Mouse (Mus musculus) forebrain, embryonic 16.5 days (tissue): ENCODE results near the gene Igfbp6. TPM values are rescaled to one million over a fixed set of nuclear protein-coding genes. Genes with fewer than 3 reads are reported as not detected.

Experiments used
- ATAC-seq: fragments of 200-750 bp; cut with Nextera tagmentation; 2 replicates; pipeline ENCODE4 v1.8.0; 2017; ENCODE audit warnings: mild to moderate bottlenecking, moderate library complexity
- H3K27ac ChIP-seq: fragments of 300-500 bp; sonication (generic); 2 replicates; pipeline ENCODE4 v1.5.1; 2014; ENCODE audit warnings: low read length, control low read depth
- H3K27me3 ChIP-seq: fragments of 300-500 bp; sonication (generic); replicated peaks from 2 replicates; pipeline ENCODE4 v1.6.1; 2014; ENCODE audit warnings: low read length; ENCODE audit not compliant: control insufficient read depth, insufficient read depth
- H3K36me3 ChIP-seq: fragments of 300-500 bp; sonication (generic); 2 replicates; pipeline ENCODE4 v1.6.1; 2014; ENCODE audit not compliant: control insufficient read depth, insufficient read depth
- H3K4me1 ChIP-seq: fragments of 300-500 bp; sonication (generic); replicated peaks from 2 replicates; pipeline ENCODE4 v1.6.1; 2014; ENCODE audit warnings: low read length; ENCODE audit not compliant: control insufficient read depth, insufficient read depth
- H3K4me2 ChIP-seq: fragments of 300-500 bp; sonication (generic); 2 replicates; pipeline ENCODE4 v1.6.1; 2014; ENCODE audit warnings: mild to moderate bottlenecking, low read length, control low read depth
- H3K4me3 ChIP-seq: fragments of 300-500 bp; sonication (generic); replicated peaks from 2 replicates; pipeline ENCODE4 v1.5.1; 2014; ENCODE audit warnings: mild to moderate bottlenecking, low read length, control low read depth
- H3K9ac ChIP-seq: fragments of 300-500 bp; sonication (generic); replicated peaks from 2 replicates; pipeline ENCODE4 v1.6.1; 2014; ENCODE audit warnings: low read depth, low read length, control low read depth
- H3K9me3 ChIP-seq: fragments of 300-500 bp; sonication (generic); 2 replicates; pipeline ENCODE4 v1.6.1; 2016; ENCODE audit warnings: low read length; ENCODE audit not compliant: control insufficient read depth
- WGBS: fragments of 180-500 bp; shearing (Covaris S2); extraction: QIAGEN DNeasy Blood & Tissue Kit; methylation state at CpG from one replicate; pipeline ENCODE4 v1.1.7; 2014; 5-methylcytosine and 5-hydroxymethylcytosine counted together
- polyA plus RNA-seq: library from polyadenylated mRNA; unstranded; fragments of >200 nt; fragmentation: Nextera tagmentation; extraction: Ambion mirVana; gene quantifications from 2 replicates; pipeline ENCODE4 v1.2.1, GENCODE M21; 2015

Igfbp6 gene
- polyA plus RNA-seq, result 2.2 and 2.4 TPM in 2 replicates

DNA sequence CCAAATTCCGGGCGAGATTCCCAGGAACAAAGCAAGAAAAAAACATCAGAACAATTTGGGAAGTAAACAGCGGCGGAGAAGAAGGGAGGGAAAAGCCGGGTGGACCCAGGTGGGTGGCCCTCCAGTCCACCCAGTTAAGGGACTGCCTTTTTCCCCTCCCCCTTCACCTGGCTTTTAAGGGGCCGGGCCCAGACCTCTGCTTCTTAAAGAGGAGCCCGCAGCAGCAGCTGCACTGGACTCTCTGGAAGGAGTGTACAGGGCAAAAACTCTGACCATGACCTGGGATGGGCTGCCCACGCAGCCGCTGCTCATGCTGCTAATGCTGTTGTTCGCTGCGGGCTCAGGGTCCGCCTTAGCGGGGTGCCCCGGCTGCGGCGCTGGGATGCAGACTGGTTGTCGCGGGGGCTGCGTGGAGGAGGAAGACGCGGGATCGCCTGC lies at the start of gene Igfbp6:
TSS of gene Igfbp6 (plus strand) at position 89 of the 438 bp plus-strand sequence.
- 6% methylated on average over 22 of the region's 22 CpGs for WGBS
- Histone ChIP-seq H3K9ac (no peak within 1 kb of the TSS; the same call in 1 of the 2 replicates), H3K27me3 (peaks cover 28% of the 10 kb centered on the region), H3K4me1 (no peaks in the 10 kb centered on the region), H3K9me3 (no peaks in the 10 kb centered on the region), H3K27ac (no peak within 1 kb of the TSS), H3K4me3 (no peak within 1 kb of the TSS), H3K36me3 (no peaks in the 10 kb centered on the region), H3K4me2 (no peak within 1 kb of the TSS)
- no peak for ATAC-seq

DNA sequence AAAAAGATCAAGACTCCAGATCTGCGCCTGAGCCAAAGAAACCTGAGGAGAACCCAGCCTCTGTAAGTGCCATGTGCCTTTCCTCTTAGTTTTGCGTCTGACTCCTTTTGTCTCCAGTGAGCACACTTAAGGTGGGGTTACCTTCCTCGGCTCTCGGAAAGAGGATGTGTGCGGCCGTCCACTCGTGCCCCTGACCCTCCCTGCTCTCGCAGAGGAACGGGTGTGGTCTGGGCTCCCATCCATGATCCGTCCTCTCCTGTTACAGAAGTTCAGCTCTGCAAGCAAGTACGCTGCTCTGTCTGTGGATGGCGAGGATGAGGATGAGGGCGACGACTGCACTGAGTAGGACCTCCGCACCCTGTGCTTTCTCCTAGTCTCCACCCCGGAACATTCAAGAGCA lies 49.2 kb upstream of the Igfbp6 start:
- Histone ChIP-seq H3K9ac (no peak overlapping the region), H3K27ac (no peak overlapping the region), H3K36me3 (peaks cover 40% of the 10 kb centered on the region), H3K9me3 (no peaks in the 10 kb centered on the region), H3K4me1 (0 out of 2 replicates have a peak, but pooled peaks cover 3% of the 10 kb centered on the region), H3K27me3 (no peaks in the 10 kb centered on the region), H3K4me2 (no peak overlapping the region), H3K4me3 (no peak overlapping the region)
- 91% methylated on average over 16 of the region's 16 CpGs for WGBS
- ATAC-seq, result no peak

DNA sequence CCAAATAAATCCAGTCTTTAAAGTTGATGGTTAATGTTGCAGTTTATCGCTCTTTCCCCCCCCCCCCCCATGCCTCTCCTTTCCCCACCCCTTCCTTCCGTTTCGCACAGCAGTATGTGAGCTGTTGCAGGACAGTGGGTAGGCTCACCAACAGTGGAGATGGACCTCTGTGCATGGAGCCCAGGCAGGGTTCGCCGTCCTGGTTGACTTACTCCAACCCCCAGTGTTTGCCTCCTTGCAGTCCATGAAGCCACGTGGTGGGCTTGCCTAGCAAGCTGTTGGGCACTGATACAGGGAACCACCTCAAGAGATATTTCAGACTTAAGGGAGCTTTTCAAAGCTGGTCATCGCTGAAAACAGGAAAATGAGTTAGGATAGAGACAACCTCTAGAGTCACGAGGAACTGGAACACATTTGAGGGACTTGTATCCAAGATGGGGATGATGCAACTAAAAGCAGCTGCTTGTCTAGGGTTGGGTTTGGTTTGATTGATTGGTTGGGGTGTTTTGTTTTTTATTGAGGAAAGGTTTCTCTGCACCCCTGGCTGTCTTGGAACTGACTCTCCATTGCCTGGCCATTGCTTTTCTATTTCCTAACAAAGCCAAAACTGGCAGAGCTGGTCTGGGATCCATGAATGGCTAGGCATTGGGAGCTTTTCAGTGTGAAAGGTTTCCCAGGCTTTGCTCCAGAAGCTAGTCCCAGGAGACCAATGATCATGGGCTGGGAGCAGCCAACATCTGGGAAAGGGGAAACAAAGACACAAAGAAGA lies 46.8 kb upstream of the Igfbp6 start:
- no peaks in the 10 kb centered on the region for H3K9me3 ChIP-seq
- H3K4me2 ChIP-seq, result no peak overlapping the region
- H3K4me3 ChIP-seq, result no peak overlapping the region
- H3K27ac ChIP-seq, result no peak overlapping the region
- peaks cover 22% of the 10 kb centered on the region for H3K36me3 ChIP-seq
- H3K9ac ChIP-seq, result no peak overlapping the region
- 86% methylated on average over 8 of the region's 8 CpGs for WGBS
- no peak for ATAC-seq
- peaks cover 12% of the 10 kb centered on the region for H3K4me1 ChIP-seq
- H3K27me3 ChIP-seq, result 0 out of 2 replicates have a peak, but pooled peaks cover 3% of the 10 kb centered on the region

DNA sequence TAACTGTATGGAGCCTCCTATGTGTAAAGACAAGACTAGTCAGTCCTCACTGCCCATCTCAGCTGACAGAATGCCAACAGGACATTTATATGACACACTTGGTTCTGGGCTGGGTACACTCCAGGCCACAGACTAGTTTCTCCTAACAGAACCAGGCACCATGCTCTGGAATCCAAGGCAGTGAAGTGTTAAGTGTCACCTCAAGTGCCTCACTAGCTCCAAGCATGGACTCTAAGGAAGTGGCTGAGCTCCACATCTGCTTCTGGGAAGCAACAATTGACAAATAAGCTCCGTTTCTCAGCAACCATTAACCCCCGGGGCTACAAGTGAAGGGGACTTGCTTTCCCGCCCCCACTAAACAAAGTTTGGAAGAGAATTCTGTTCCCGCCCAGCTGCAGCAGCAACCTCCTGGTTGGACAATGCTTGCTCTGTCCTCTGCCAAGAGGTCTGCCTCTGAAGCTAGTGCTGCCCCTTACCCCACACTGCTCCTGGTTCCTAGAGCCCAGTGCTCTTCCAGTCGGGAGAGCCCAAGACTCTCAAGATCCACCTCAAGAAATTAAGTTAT lies 46.1 kb upstream of the Igfbp6 start:
- peaks cover 18% of the 10 kb centered on the region for H3K36me3 ChIP-seq
- H3K4me2 ChIP-seq, result no peak overlapping the region
- no peaks in the 10 kb centered on the region for H3K9me3 ChIP-seq
- H3K27me3 ChIP-seq, result 0 out of 2 replicates have a peak, but pooled peaks cover 3% of the 10 kb centered on the region
- WGBS, result 20% methylated on average over 5 of the region's 5 CpGs
- no peak overlapping the region for H3K4me3 ChIP-seq
- no peak overlapping the region for H3K27ac ChIP-seq
- peaks cover 12% of the 10 kb centered on the region for H3K4me1 ChIP-seq
- ATAC-seq, result no peak
- H3K9ac ChIP-seq, result no peak overlapping the region

DNA sequence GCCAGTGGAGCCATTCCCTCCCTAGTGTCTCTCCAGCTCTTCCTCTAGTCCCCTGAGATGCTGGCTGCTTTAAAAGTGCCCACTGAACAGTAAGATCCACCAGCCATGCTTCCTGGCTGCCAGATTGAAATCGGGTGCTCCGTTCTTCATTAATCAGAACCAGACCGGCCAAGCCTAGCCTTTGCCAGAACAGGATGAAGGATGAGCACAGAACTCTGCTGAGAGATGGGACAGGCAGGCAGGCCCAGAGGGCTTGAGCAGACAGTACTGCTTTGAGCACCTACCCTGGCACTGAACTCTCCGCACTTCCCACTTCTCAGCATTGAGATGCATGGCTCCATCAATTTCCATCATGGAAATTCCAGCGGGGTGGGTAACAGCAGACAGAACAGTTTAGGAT lies 44.9 kb upstream of the Igfbp6 start:
- H3K9ac ChIP-seq, result no peak overlapping the region
- no peak overlapping the region for H3K27ac ChIP-seq
- 0 out of 2 replicates have a peak, but pooled peaks cover 3% of the 10 kb centered on the region for H3K27me3 ChIP-seq
- H3K4me2 ChIP-seq, result no peak overlapping the region
- 59% methylated on average over 5 of the region's 5 CpGs for WGBS
- H3K9me3 ChIP-seq, result no peaks in the 10 kb centered on the region
- peaks cover 20% of the 10 kb centered on the region for H3K4me1 ChIP-seq
- ATAC-seq, result no peak
- H3K4me3 ChIP-seq, result no peak overlapping the region
- peaks cover 9% of the 10 kb centered on the region for H3K36me3 ChIP-seq

- H3K9me3 ChIP-seq, result no peaks in the 10 kb centered on the region
- 22% methylated on average over 8 of the region's 8 CpGs for WGBS
- peak overlapping the region; percentile 61 for H3K9ac ChIP-seq
- H3K4me1 ChIP-seq, result peaks cover 20% of the 10 kb centered on the region
- peaks cover 4% of the 10 kb centered on the region for H3K36me3 ChIP-seq
- no peak for ATAC-seq
- peak overlapping the region; percentile 55 for H3K4me3 ChIP-seq
- 0 out of 2 replicates have a peak, but pooled peaks cover 3% of the 10 kb centered on the region for H3K27me3 ChIP-seq
- no peak overlapping the region for H3K27ac ChIP-seq
- H3K4me2 ChIP-seq, result peak overlapping the region; percentile 92
Measured at GRCm38 (mm10) chr15:102099771-102100160, 44.4 kb upstream of the Igfbp6 start.

DNA sequence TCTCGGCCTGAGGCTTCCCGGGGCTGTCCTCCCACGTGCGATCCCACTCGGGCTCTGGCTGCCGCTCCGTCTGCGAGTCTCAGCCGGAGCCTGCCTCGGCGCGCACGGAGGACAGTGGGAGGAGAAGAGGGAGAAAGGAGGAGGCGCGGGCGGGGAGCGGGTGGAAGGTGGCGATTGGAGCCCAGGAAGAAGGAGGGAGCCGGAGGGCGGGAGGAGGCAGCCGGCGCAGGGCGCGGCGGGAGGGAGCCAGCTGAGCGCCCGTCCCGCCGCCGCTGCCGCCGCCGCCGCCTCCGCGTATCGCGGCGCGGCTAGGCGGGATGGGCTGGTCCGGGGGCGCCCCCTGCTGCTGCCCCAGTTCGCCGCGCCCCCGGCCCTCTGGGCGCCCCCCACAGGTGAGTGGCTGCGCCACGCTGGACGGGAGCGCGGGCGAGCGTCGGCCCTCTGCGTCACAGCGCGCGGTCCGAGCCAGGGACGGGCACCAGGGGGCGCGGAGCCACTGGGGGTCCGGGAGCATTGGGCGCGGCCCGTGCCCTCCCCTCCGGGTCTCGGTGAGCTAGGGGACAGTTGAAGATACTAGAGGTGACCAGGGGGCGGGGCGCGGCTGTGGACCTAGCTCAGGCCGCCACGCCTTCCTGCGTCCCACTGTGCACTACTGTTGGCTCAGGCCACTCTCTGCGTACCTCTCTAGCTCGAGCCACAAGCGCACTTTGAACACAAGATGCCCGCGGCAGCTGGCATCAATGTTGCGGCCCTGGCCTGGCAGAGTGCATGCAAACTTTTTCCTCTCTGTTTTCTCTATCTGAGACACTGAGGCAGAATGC lies 43.8 kb upstream of the Igfbp6 start, which contains the start of gene Tns2:
TSS of gene Tns2 (plus strand) at position 253 of the 821 bp plus-strand sequence.
- Histone ChIP-seq H3K9ac (peak within 1 kb of the TSS; percentile 61), H3K9me3 (no peaks in the 10 kb centered on the region), H3K4me1 (peaks cover 21% of the 10 kb centered on the region), H3K27ac (no peak within 1 kb of the TSS), H3K4me3 (peak within 1 kb of the TSS; percentile 55), H3K4me2 (peak within 1 kb of the TSS; percentile 92), H3K27me3 (0 out of 2 replicates have a peak, but pooled peaks cover 3% of the 10 kb centered on the region), H3K36me3 (no peaks in the 10 kb centered on the region; the same call in 1 of the 2 replicates)
- ATAC-seq, result peak; percentile 68
- under 1% methylated on average over 57 of the region's 82 CpGs for WGBS

DNA sequence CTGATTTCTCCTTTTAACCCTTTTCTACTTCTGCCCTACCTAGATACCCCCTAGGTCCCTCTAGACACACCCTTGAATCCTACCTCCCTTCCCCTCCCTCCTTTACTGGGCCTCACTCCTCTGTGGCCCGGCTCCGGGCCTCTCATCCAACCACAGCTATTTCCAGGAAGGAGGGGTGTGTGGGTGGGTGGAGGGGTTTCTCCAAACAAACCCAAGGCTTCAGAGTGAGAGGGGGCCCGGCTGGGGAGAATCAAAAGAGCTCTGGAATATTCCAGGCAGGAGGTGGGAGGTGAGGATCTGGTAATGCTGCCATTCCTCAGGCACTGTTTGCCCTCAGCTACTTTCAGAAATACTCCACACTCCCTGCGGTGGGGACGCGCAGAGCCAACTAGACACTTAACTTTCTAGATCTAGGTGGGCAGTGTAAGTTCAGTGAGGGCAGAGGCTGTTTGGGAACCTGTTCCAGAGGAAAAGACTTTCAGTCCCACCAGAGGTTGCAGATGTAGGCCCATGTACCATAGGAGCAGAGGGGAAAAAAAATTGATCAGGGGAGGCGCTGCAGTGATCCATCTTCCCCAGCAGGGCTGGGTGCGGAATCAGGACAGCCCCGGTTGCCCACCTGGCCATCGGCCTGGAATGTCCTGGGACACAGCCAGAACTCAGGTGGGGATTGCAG lies 43.0 kb upstream of the Igfbp6 start:
- Histone ChIP-seq H3K27me3 (0 out of 2 replicates have a peak, but pooled peaks cover 7% of the 10 kb centered on the region), H3K4me2 (peak overlapping the region; percentile 92), H3K9me3 (no peaks in the 10 kb centered on the region), H3K27ac (no peak overlapping the region), H3K9ac (peak overlapping the region; percentile 61; the same call in 1 of the 2 replicates), H3K4me1 (peaks cover 25% of the 10 kb centered on the region), H3K36me3 (no peaks in the 10 kb centered on the region; the same call in 1 of the 2 replicates), H3K4me3 (peak overlapping the region; percentile 55)
- ATAC-seq, result no peak
- 32% methylated on average over 10 of the region's 10 CpGs for whole genome bisulfite sequencing
